Mouse (Mus musculus): ENCODE results near the gene Smim5. TPM values are rescaled to one million over a fixed set of nuclear protein-coding genes. Genes with fewer than 3 reads are reported as not detected.

The Smim5 gene
- polyA plus RNA-seq, 1 experiment from 2014 or later, result 82.9 TPM

DNA sequence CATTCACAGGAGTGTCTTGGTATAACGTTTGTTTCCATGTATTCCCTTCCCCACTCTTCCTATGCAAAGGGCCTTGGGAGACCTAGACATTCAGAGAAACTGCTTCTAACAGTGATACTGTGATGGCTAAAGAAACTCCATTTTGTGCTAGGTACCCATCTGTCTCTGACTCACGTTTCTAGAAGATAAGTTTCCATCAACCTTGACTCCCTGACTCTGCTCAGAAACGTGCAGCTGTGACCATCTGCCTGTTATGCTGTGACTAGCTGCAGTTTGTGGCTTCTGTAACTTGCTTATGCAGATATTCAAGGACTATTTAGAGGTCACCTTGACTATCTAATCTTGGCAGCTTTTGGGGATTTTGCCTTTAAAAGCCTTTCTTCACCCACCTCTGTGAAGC is 31.5 kb downstream of the Smim5 start:
- no peak overlapping the region for H3K27ac ChIP-seq (ENCODE audit: low read length)
- no peak for ATAC-seq (replicated peaks; ENCODE audit: extremely low read depth, insufficient read depth, low FRiP score)
- H3K36me3 ChIP-seq (ENCODE audit: control insufficient read depth, insufficient read depth), result peaks cover 10% of the 10 kb centered on the region; the same call in 1 of the 2 replicates
- H3K4me2 ChIP-seq (ENCODE audit: low read depth, low read length), result no peak overlapping the region
- H3K27me3 ChIP-seq (ENCODE audit: control insufficient read depth, insufficient read depth, low read length), result no peaks in the 10 kb centered on the region
- H3K9me3 ChIP-seq (replicated peaks; ENCODE audit: control insufficient read depth, low read length), result no peaks in the 10 kb centered on the region
- H3K4me3 ChIP-seq (ENCODE audit: low read length), result no peak overlapping the region
- WGBS, result 62% methylated on average over 3 of the region's 3 CpGs
- H3K9ac ChIP-seq (ENCODE audit: low read length), result no peak overlapping the region
- peaks cover 20% of the 10 kb centered on the region for H3K4me1 ChIP-seq (ENCODE audit: control insufficient read depth, insufficient read depth, low read length)

DNA sequence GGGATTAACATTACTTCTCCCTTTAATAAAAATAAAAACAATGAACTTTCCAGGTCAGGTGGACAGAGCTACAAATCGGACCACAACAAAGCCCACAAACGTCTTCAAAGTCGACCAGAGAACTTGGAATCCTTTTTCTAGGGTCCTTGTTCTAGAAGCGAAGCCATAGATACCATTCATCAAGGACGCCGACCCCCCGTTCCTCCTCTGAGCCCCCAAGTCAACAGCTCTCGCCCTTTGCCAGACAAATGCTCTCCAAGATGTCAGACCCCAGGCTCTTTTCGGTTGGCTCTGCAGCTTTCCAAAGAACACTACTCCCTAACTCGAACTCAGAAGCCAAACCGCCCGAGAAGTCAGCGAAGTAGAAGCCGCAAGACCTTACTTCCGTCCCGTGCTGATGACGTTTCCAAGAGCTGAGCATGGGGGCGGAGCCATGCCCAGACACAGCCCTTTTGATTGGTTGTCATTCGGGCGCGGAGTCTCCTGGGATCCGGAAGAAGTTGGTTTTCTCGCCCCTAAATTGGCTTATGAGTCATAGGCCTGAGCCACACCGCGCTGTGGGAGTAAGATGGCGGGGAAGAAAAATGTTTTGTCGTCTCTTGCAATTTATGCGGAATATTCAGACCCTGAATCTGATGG is 33.5 kb downstream of the Smim5 start, which contains the start of the genes Sap30bp and Recql5:
TSS of gene Sap30bp (plus strand) at position 175 of the 639 bp plus-strand sequence.
TSS of gene Recql5 (minus strand) at position 370 of the 639 bp plus-strand sequence.
- ATAC-seq (replicated peaks; ENCODE audit: extremely low read depth, insufficient read depth, low FRiP score), result peak; percentile 99
- Histone ChIP-seq H3K27ac (ENCODE audit: low read length) (peak within 1 kb of the TSS; percentile 48; the same call in 1 of the 2 replicates), H3K36me3 (ENCODE audit: control insufficient read depth, insufficient read depth) (peaks cover 16% of the 10 kb centered on the region), H3K27me3 (ENCODE audit: control insufficient read depth, insufficient read depth, low read length) (no peaks in the 10 kb centered on the region), H3K4me3 (ENCODE audit: low read length) (peak within 1 kb of the TSS; percentile 99), H3K9me3 (replicated peaks; ENCODE audit: control insufficient read depth, low read length) (no peaks in the 10 kb centered on the region), H3K4me2 (ENCODE audit: low read depth, low read length) (peak within 1 kb of the TSS; percentile 88), H3K4me1 (ENCODE audit: control insufficient read depth, insufficient read depth, low read length) (peaks cover 20% of the 10 kb centered on the region), H3K9ac (ENCODE audit: low read length) (peak within 1 kb of the TSS; percentile 89)
- WGBS, result under 1% methylated on average over 28 of the region's 28 CpGs

GRCm38 (mm10) chr11:115933747-115934110 is 34.0 kb downstream of the Smim5 start:
- Histone ChIP-seq H3K4me1 (ENCODE audit: control insufficient read depth, insufficient read depth, low read length) (peaks cover 20% of the 10 kb centered on the region), H3K4me3 (ENCODE audit: low read length) (peak overlapping the region; percentile 99), H3K36me3 (ENCODE audit: control insufficient read depth, insufficient read depth) (peaks cover 20% of the 10 kb centered on the region), H3K27me3 (ENCODE audit: control insufficient read depth, insufficient read depth, low read length) (no peaks in the 10 kb centered on the region), H3K4me2 (ENCODE audit: low read depth, low read length) (peak overlapping the region; percentile 88), H3K9ac (ENCODE audit: low read length) (peak overlapping the region; percentile 89), H3K9me3 (replicated peaks; ENCODE audit: control insufficient read depth, low read length) (no peaks in the 10 kb centered on the region), H3K27ac (ENCODE audit: low read length) (peak overlapping the region; percentile 48; the same call in 1 of the 2 replicates)
- WGBS, result under 1% methylated on average over 16 of the region's 16 CpGs
- ATAC-seq (replicated peaks; ENCODE audit: extremely low read depth, insufficient read depth, low FRiP score), result peak; percentile 14; the same call in 1 of the 2 replicates

GRCm38 (mm10) chr11:115939690-115940329 is 40.0 kb downstream of the Smim5 start:
- H3K4me2 ChIP-seq (ENCODE audit: low read depth, low read length), result no peak overlapping the region
- H3K27ac ChIP-seq (ENCODE audit: low read length), result no peak overlapping the region
- H3K27me3 ChIP-seq (ENCODE audit: control insufficient read depth, insufficient read depth, low read length), result no peaks in the 10 kb centered on the region
- ATAC-seq (replicated peaks; ENCODE audit: extremely low read depth, insufficient read depth, low FRiP score), result no peak
- no peak overlapping the region for H3K4me3 ChIP-seq (ENCODE audit: low read length)
- no peaks in the 10 kb centered on the region for H3K9me3 ChIP-seq (replicated peaks; ENCODE audit: control insufficient read depth, low read length)
- peaks cover 34% of the 10 kb centered on the region for H3K36me3 ChIP-seq (ENCODE audit: control insufficient read depth, insufficient read depth)
- no peak overlapping the region for H3K9ac ChIP-seq (ENCODE audit: low read length)
- H3K4me1 ChIP-seq (ENCODE audit: control insufficient read depth, insufficient read depth, low read length), result peaks cover under 1% of the 10 kb centered on the region
- 35% methylated on average over 6 of the region's 6 CpGs for WGBS

DNA sequence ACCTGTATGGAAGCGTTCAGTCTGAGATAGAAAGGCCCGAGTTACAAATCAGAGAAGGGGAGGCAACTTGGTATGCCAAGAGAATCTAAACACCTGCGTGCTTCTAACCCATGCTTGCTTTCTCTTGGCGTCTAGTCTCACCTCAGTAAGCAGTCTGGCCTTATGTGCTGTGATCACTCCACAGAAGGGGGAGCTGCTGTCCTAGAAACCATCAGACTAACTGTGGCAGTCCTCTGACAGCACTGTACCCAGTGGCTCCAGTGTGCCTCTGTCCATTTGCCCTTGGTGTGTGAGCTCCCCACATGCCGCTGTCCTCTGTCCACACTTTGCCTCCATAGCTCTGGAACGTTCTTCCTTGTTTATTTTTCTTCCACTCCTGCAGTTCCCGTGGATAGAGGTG is 42.2 kb downstream of the Smim5 start:
- Histone ChIP-seq H3K27me3 (ENCODE audit: control insufficient read depth, insufficient read depth, low read length) (no peaks in the 10 kb centered on the region), H3K4me1 (ENCODE audit: control insufficient read depth, insufficient read depth, low read length) (no peaks in the 10 kb centered on the region), H3K9me3 (replicated peaks; ENCODE audit: control insufficient read depth, low read length) (no peaks in the 10 kb centered on the region), H3K9ac (ENCODE audit: low read length) (no peak overlapping the region), H3K27ac (ENCODE audit: low read length) (no peak overlapping the region), H3K4me2 (ENCODE audit: low read depth, low read length) (no peak overlapping the region), H3K4me3 (ENCODE audit: low read length) (no peak overlapping the region), H3K36me3 (ENCODE audit: control insufficient read depth, insufficient read depth) (peaks cover 29% of the 10 kb centered on the region)
- WGBS, result 76% methylated on average over 7 of the region's 7 CpGs
- ATAC-seq (replicated peaks; ENCODE audit: extremely low read depth, insufficient read depth, low FRiP score), result no peak

- Histone ChIP-seq H3K4me1 (ENCODE audit: control insufficient read depth, insufficient read depth, low read length) (no peaks in the 10 kb centered on the region), H3K9me3 (replicated peaks; ENCODE audit: control insufficient read depth, low read length) (no peaks in the 10 kb centered on the region), H3K36me3 (ENCODE audit: control insufficient read depth, insufficient read depth) (peaks cover 11% of the 10 kb centered on the region), H3K27me3 (ENCODE audit: control insufficient read depth, insufficient read depth, low read length) (no peaks in the 10 kb centered on the region), H3K4me2 (ENCODE audit: low read depth, low read length) (no peak overlapping the region), H3K27ac (ENCODE audit: low read length) (no peak overlapping the region; the same call in 1 of the 2 replicates), H3K9ac (ENCODE audit: low read length) (no peak overlapping the region), H3K4me3 (ENCODE audit: low read length) (no peak overlapping the region)
- WGBS, result 92% methylated on average over 8 of the region's 8 CpGs
- ATAC-seq (replicated peaks; ENCODE audit: extremely low read depth, insufficient read depth, low FRiP score), result no peak
Measured at GRCm38 (mm10) chr11:115945247-115945646, 45.5 kb downstream of the Smim5 start.

- Histone ChIP-seq H3K4me1 (ENCODE audit: control insufficient read depth, insufficient read depth, low read length) (no peaks in the 10 kb centered on the region), H3K27ac (ENCODE audit: low read length) (peak overlapping the region; percentile 56), H3K4me3 (ENCODE audit: low read length) (no peak overlapping the region), H3K36me3 (ENCODE audit: control insufficient read depth, insufficient read depth) (peaks cover 5% of the 10 kb centered on the region; the same call in 1 of the 2 replicates), H3K4me2 (ENCODE audit: low read depth, low read length) (no peak overlapping the region), H3K27me3 (ENCODE audit: control insufficient read depth, insufficient read depth, low read length) (no peaks in the 10 kb centered on the region), H3K9ac (ENCODE audit: low read length) (no peak overlapping the region), H3K9me3 (replicated peaks; ENCODE audit: control insufficient read depth, low read length) (no peaks in the 10 kb centered on the region)
- 76% methylated on average over 9 of the region's 9 CpGs for WGBS
- 0 out of 2 replicates have a peak, but pooled peaks have one; percentile 38 for ATAC-seq (replicated peaks; ENCODE audit: extremely low read depth, insufficient read depth, low FRiP score)
Measured at GRCm38 (mm10) chr11:115946221-115946828, 46.6 kb downstream of the Smim5 start.

GRCm38 (mm10) chr11:115948316-115948715 is 48.5 kb downstream of the Smim5 start:
- Histone ChIP-seq H3K27ac (ENCODE audit: low read length) (no peak overlapping the region), H3K4me2 (ENCODE audit: low read depth, low read length) (no peak overlapping the region), H3K4me1 (ENCODE audit: control insufficient read depth, insufficient read depth, low read length) (no peaks in the 10 kb centered on the region), H3K9me3 (replicated peaks; ENCODE audit: control insufficient read depth, low read length) (no peaks in the 10 kb centered on the region), H3K4me3 (ENCODE audit: low read length) (no peak overlapping the region), H3K9ac (ENCODE audit: low read length) (no peak overlapping the region), H3K36me3 (ENCODE audit: control insufficient read depth, insufficient read depth) (peaks cover 5% of the 10 kb centered on the region; the same call in 1 of the 2 replicates), H3K27me3 (ENCODE audit: control insufficient read depth, insufficient read depth, low read length) (no peaks in the 10 kb centered on the region)
- no peak for ATAC-seq (replicated peaks; ENCODE audit: extremely low read depth, insufficient read depth, low FRiP score)
- WGBS, result 86% methylated on average over 9 of the region's 9 CpGs

DNA sequence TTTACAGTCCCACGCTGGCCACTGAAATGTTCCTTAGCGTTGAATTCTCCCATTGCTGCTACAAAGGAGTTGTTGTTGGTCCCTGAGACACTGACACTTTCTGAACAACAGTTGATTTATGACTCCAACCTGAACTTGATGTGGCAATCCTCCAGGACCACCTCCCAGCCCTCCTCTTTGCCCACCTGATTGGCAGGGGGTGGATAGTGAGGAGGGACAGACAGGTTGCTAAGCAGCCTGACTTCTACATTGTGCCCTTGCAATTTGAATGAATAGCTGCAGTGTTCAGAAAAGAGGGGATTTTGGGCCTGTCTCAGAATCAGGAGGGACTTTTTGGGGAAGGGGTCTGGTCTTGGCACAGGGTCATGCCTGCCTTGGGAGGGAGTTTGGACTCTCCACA is 51.0 kb downstream of the Smim5 start:
- Histone ChIP-seq H3K4me3 (ENCODE audit: low read length) (no peak overlapping the region), H3K36me3 (ENCODE audit: control insufficient read depth, insufficient read depth) (peaks cover 5% of the 10 kb centered on the region), H3K4me2 (ENCODE audit: low read depth, low read length) (no peak overlapping the region), H3K4me1 (ENCODE audit: control insufficient read depth, insufficient read depth, low read length) (no peaks in the 10 kb centered on the region), H3K27ac (ENCODE audit: low read length) (no peak overlapping the region), H3K27me3 (ENCODE audit: control insufficient read depth, insufficient read depth, low read length) (no peaks in the 10 kb centered on the region), H3K9me3 (replicated peaks; ENCODE audit: control insufficient read depth, low read length) (no peaks in the 10 kb centered on the region), H3K9ac (ENCODE audit: low read length) (no peak overlapping the region)
- WGBS, result 87% methylated on average over 2 of the region's 2 CpGs
- ATAC-seq (replicated peaks; ENCODE audit: extremely low read depth, insufficient read depth, low FRiP score), result no peak

Measured in heart, embryonic 16.5 days (tissue).